ENCODE assay signal across 16 mouse cellular contexts in genomic region chr13:75779169-75779568, GRCm38 (mm10).
"Had no signal": no experiment of that assay in that cellular context is flagged by ENCODE, and none has a peak within 500 bp of the region (broad histone marks: within the 10 kb centered on the region; RNA-seq: fewer than 3 reads in every experiment).

No protein-coding gene starts in this region.

- DNase-seq: gastrocnemius, postnatal 14 days; gastrocnemius, postnatal 36 days; heart, adult 18-20 months; heart, postnatal 10 days; heart, postnatal 4 days; kidney, adult 18-20 months; kidney, adult 8-10 months; kidney, postnatal 10 days; kidney, postnatal 25 days; kidney, postnatal 4 days; left cerebral cortex, postnatal 4 days had no signal

- ATAC-seq: hindbrain, embryonic 16.5 days; inflammation-experienced regulatory T-cells, adult 6 months; intestine, embryonic 15.5 days; intestine, postnatal 0 days; liver, embryonic 12.5 days had no signal
